Mouse (Mus musculus) intestine, embryonic 16.5 days (tissue): ENCODE results near the gene Fem1b. TPM values are rescaled to one million over a fixed set of nuclear protein-coding genes. Genes with fewer than 3 reads are reported as not detected.

Experiments used
- ATAC-seq: fragments of 200-750 bp; cut with Nextera tagmentation; 2 replicates; pipeline ENCODE4 v1.8.0; 2017; ENCODE audit warnings: moderate TSS enrichment, moderate library complexity
- H3K27ac ChIP-seq: fragments of 300-500 bp; sonication (generic); 2 replicates; pipeline ENCODE4 v1.5.1; 2014; ENCODE audit warnings: mild to moderate bottlenecking, low read length
- H3K27me3 ChIP-seq: fragments of 300-500 bp; sonication (generic); replicated peaks from 2 replicates; pipeline ENCODE4 v1.6.1; 2014; ENCODE audit warnings: low read length, control low read depth, mixed read lengths; ENCODE audit not compliant: control insufficient read depth, insufficient read depth
- H3K36me3 ChIP-seq: fragments of 300-500 bp; sonication (generic); 2 replicates; pipeline ENCODE4 v1.6.1; 2014; ENCODE audit warnings: low read length, control low read depth; ENCODE audit not compliant: control insufficient read depth, insufficient read depth
- H3K4me1 ChIP-seq: fragments of 300-500 bp; sonication (generic); 2 replicates; pipeline ENCODE4 v1.6.1; 2014; ENCODE audit warnings: low read length, control low read depth, mixed read lengths; ENCODE audit not compliant: control insufficient read depth, insufficient read depth
- H3K4me2 ChIP-seq: fragments of 300-500 bp; sonication (generic); 2 replicates; pipeline ENCODE4 v1.6.1; 2014; ENCODE audit warnings: low read depth, low read length, control low read depth
- H3K4me3 ChIP-seq: fragments of 300-500 bp; sonication (generic); 2 replicates; pipeline ENCODE4 v1.5.1; 2014; ENCODE audit warnings: mild to moderate bottlenecking, low read length
- H3K9ac ChIP-seq: fragments of 300-500 bp; sonication (generic); 2 replicates; pipeline ENCODE4 v1.6.1; 2014; ENCODE audit warnings: low read depth, low read length
- H3K9me3 ChIP-seq: fragments of 300-500 bp; sonication (generic); 2 replicates; pipeline ENCODE4 v1.6.1; 2016; ENCODE audit warnings: low read length, control low read depth; ENCODE audit not compliant: control insufficient read depth
- WGBS: fragments of 180-500 bp; shearing (Covaris S2); extraction: QIAGEN DNeasy Blood & Tissue Kit; methylation state at CpG from one replicate; pipeline ENCODE4 v1.1.7; 2014; 5-methylcytosine and 5-hydroxymethylcytosine counted together
- polyA plus RNA-seq: library from polyadenylated mRNA; unstranded; fragments of >200 nt; fragmentation: Nextera tagmentation; extraction: Ambion mirVana; gene quantifications from 2 replicates; pipeline ENCODE4 v1.2.1, GENCODE M21; 2015

Fem1b gene
- polyA plus RNA-seq, 1 experiment from 2014 or later, result 12.2 TPM

DNA sequence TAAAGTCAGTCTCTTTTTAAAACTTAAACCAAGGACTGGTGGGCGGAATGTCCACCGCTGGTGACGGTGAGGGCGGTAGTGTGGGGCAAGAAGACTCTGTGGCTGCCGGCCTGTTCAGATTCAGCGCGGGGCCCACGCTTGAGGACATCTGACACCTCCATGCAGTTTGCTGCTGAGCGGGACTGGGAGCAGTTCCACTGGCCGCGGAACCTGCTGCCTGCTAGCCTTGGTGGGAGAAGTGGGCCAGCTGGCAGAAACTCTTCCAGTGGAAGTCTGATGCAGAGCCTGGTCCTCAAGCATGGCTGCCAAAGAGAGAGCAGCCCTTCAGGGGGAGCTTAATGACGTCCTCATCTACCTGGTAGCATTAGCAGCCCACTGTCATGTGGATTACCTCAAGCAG lies 21.9 kb downstream of the Fem1b start:
- no peak for ATAC-seq
- no peaks in the 10 kb centered on the region for H3K36me3 ChIP-seq
- H3K4me1 ChIP-seq, result no peaks in the 10 kb centered on the region
- no peak overlapping the region for H3K27ac ChIP-seq
- 92% methylated on average over 12 of the region's 12 CpGs for WGBS
- H3K4me2 ChIP-seq, result no peak overlapping the region
- H3K9me3 ChIP-seq, result no peaks in the 10 kb centered on the region
- H3K27me3 ChIP-seq, result no peaks in the 10 kb centered on the region
- H3K9ac ChIP-seq, result no peak overlapping the region
- H3K4me3 ChIP-seq, result no peak overlapping the region

DNA sequence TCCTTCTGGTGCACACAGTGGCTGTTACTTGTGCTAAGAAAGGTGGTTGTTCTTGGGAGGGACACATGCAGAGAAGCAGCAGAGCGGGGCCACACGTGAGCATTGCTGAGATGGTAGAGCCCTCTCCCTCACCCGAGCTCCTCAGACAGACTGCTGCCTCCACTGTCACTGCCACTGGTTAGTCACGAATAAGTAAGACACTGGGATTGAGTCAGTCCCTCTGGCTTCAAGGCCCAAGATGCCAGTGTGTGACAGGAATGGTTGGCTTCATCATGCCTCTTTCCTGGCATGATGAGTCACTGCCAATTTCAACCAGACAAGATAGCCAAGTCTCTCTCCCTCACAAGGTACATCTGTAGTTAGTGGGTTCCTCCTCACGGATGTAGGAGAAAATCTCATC lies 25.0 kb downstream of the Fem1b start:
- WGBS, result 74% methylated on average over 5 of the region's 5 CpGs
- H3K4me1 ChIP-seq, result no peaks in the 10 kb centered on the region
- H3K27me3 ChIP-seq, result no peaks in the 10 kb centered on the region
- no peaks in the 10 kb centered on the region for H3K9me3 ChIP-seq
- no peak overlapping the region for H3K9ac ChIP-seq
- no peak overlapping the region for H3K4me2 ChIP-seq
- no peak overlapping the region for H3K4me3 ChIP-seq
- H3K27ac ChIP-seq, result no peak overlapping the region
- H3K36me3 ChIP-seq, result no peaks in the 10 kb centered on the region
- ATAC-seq, result no peak

DNA sequence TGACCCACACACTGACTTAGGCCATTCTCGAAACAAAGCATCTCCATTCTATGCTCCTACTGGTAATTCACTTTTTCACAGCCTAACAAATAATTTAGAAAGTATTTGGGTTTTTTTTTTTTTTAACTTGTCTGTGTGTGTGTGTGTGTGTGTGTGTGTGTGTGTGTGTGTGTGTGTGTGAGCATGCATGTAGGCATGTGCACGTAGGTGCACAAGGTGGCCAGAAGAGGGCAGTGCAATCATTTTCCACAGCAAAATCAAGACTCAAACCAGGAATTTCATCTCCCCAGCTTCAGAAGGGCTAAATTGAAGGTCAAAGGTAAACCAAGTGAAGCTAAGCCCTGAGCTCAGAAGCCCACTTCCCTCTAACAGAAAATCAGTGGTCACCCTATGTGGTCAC lies 27.5 kb downstream of the Fem1b start:
- H3K9ac ChIP-seq, result no peak overlapping the region
- no peak overlapping the region for H3K4me2 ChIP-seq
- WGBS, result 92% methylated on average over 2 of the region's 2 CpGs
- no peaks in the 10 kb centered on the region for H3K9me3 ChIP-seq
- no peak overlapping the region for H3K27ac ChIP-seq
- no peaks in the 10 kb centered on the region for H3K27me3 ChIP-seq
- H3K36me3 ChIP-seq, result no peaks in the 10 kb centered on the region
- H3K4me1 ChIP-seq, result no peaks in the 10 kb centered on the region
- no peak for ATAC-seq
- no peak overlapping the region for H3K4me3 ChIP-seq

DNA sequence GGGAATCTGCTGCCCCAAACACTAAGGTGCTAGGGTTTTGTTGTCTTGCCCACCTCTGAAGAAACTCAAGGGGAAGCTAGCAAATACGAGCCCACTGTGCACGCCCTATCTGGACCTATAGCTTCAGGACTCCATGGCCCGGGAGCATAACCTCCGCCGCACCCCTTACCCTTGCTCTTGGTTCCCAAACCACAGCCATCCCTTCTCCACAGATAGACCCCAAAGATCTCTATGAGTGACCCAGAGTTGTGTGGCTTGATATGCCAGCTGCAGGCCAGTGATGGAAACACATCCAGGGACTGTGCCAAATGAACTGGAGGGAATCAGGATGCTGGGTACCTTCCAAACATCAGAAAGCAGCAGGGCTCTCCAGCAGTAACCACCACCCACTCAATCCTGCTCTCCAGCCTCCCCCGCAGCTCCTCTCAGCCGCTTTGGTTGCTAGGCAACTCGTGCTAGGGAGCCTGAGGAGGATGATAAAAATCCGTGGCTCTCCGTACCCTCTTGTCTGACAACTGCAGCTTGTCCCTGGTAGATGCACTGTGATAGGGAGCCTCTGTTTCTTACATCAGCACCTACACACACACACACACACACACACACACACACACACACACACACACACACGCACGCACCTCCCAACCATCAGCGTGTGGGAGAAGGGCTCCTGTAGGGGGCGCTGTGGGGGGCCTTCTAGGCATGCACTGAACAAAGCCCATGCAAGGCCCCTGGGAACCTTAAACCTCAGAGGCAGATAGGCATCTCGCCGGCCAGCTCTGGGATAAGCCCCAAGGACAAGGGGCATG lies 28.6 kb downstream of the Fem1b start:
- H3K9me3 ChIP-seq, result no peaks in the 10 kb centered on the region
- 39% methylated on average over 16 of the region's 16 CpGs for WGBS
- no peak overlapping the region for H3K4me3 ChIP-seq
- H3K9ac ChIP-seq, result no peak overlapping the region
- H3K27ac ChIP-seq, result no peak overlapping the region
- H3K4me2 ChIP-seq, result no peak overlapping the region
- no peaks in the 10 kb centered on the region for H3K36me3 ChIP-seq
- 0 out of 2 replicates have a peak, but pooled peaks cover 3% of the 10 kb centered on the region for H3K4me1 ChIP-seq
- no peaks in the 10 kb centered on the region for H3K27me3 ChIP-seq
- ATAC-seq, result no peak

DNA sequence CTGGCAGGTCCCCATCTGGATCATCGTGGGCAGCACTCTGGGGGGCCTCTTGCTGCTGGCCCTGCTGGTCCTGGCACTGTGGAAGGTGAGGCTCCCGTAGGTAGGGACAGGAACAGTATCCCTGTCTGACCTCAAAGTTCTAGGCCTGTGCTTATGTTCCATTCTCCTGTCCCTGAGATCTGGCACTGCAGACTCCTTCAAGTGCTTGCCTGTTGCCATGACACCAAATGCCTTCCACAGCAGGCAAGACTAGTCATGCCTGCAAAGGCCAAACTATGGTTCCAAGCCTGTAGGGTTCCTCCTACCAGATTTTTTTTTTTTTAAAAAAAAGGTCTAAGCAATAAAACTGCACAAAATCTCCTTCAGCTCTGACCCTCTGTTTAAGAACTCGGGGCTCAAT lies 29.8 kb downstream of the Fem1b start:
- 0 out of 2 replicates have a peak, but pooled peaks cover 3% of the 10 kb centered on the region for H3K4me1 ChIP-seq
- no peak for ATAC-seq
- H3K36me3 ChIP-seq, result no peaks in the 10 kb centered on the region
- no peak overlapping the region for H3K9ac ChIP-seq
- H3K4me3 ChIP-seq, result no peak overlapping the region
- H3K4me2 ChIP-seq, result no peak overlapping the region
- no peak overlapping the region for H3K27ac ChIP-seq
- H3K9me3 ChIP-seq, result no peaks in the 10 kb centered on the region
- no peaks in the 10 kb centered on the region for H3K27me3 ChIP-seq
- 68% methylated on average over 3 of the region's 3 CpGs for WGBS

DNA sequence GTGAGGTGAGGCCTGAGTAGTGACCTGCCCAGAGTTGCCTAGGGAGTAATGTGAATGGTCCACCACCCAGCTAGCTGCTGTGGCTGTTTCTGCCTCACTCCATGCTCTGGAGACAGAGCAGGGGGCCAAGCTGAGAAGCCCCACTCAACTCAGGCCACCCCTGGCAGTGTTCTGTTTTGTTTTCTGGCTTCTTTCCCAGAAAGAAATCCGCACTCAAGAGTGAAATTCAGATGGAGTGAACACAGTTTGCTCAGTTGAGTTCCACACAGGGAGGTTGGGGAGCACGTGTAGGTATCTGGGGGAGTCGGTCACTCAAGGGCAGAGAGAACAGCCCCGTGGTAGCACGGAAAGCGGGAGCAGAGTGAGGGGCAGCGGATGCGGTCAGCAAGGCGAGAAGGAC lies 33.0 kb downstream of the Fem1b start:
- H3K27ac ChIP-seq, result no peak overlapping the region
- H3K9me3 ChIP-seq, result no peaks in the 10 kb centered on the region
- no peaks in the 10 kb centered on the region for H3K27me3 ChIP-seq
- H3K9ac ChIP-seq, result no peak overlapping the region
- 0 out of 2 replicates have a peak, but pooled peaks cover 3% of the 10 kb centered on the region for H3K4me1 ChIP-seq
- no peaks in the 10 kb centered on the region for H3K36me3 ChIP-seq
- no peak overlapping the region for H3K4me3 ChIP-seq
- ATAC-seq, result no peak
- H3K4me2 ChIP-seq, result no peak overlapping the region
- 74% methylated on average over 9 of the region's 9 CpGs for WGBS

DNA sequence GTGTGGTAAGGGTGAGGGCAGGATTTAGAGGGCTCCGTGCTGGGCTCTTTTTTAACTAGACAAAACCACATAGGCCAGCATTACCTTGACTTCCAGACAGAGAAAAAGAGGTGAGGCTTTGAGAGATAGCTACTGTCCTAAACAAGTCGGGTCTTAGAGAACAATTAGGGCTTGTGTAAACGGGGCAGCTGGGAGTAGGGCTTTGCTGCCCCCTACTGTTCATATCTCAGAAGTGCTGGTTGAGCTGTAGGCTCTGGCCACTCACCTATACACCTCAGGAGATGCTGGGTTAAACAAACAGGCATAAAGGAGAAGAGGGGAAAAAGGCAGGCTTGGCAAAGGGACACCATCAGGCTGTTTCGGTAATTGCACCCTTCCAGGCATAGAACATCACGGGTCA lies 34.3 kb downstream of the Fem1b start:
- 6% methylated on average over 5 of the region's 5 CpGs for WGBS
- no peaks in the 10 kb centered on the region for H3K36me3 ChIP-seq
- no peak overlapping the region for H3K4me2 ChIP-seq
- no peak overlapping the region for H3K27ac ChIP-seq
- peak; percentile 71 for ATAC-seq
- no peaks in the 10 kb centered on the region for H3K9me3 ChIP-seq
- no peak overlapping the region for H3K4me3 ChIP-seq
- no peaks in the 10 kb centered on the region for H3K27me3 ChIP-seq
- H3K4me1 ChIP-seq, result 0 out of 2 replicates have a peak, but pooled peaks cover 3% of the 10 kb centered on the region
- no peak overlapping the region for H3K9ac ChIP-seq

DNA sequence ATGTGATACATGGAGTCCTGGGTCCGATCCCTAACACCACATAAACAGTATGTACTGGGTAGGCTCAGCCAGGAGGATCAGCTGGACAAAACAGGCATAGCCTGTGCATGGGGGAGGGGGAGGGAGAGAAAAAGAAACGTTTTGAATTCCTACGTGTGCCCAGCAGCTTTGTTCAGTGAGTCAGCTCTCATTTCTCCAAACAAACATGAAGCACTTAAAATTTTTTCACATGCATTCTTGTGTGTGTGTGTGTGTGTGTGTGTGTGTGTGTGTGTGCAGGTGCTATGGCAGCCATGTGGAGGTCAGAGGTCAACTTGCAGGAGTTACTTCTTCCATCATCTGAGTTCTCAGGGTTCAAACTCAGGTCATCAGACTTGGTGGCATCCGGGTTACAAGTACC lies 36.3 kb downstream of the Fem1b start:
- Histone ChIP-seq H3K9ac (no peak overlapping the region), H3K27me3 (no peaks in the 10 kb centered on the region), H3K4me1 (0 out of 2 replicates have a peak, but pooled peaks cover 3% of the 10 kb centered on the region), H3K4me3 (no peak overlapping the region), H3K27ac (no peak overlapping the region), H3K36me3 (no peaks in the 10 kb centered on the region), H3K4me2 (no peak overlapping the region), H3K9me3 (no peaks in the 10 kb centered on the region)
- no peak for ATAC-seq
- 28% methylated on average over 4 of the region's 4 CpGs for WGBS

DNA sequence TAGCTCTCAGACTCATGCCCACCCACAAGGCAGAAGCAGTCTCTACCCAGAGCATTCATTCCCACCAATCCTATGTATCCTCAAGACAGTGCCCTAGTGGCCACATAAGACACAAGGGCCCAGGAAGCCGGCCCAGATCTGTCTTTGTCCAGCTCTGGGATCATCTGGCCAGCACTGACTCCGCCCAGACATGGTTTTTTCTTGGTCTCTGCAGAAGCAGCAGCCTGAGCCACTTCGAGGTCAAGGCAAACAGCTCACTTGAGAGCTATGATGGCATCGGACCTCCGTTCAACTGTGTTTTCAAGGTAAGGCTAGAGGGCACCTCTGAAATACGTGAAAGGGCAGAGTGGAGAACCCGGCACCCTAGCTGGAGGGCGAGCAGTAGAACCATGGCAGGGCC lies 39.0 kb downstream of the Fem1b start:
- WGBS, result 67% methylated on average over 8 of the region's 8 CpGs
- no peak overlapping the region for H3K4me2 ChIP-seq
- H3K4me3 ChIP-seq, result no peak overlapping the region
- H3K9me3 ChIP-seq, result no peaks in the 10 kb centered on the region
- no peak for ATAC-seq
- H3K27ac ChIP-seq, result no peak overlapping the region
- no peak overlapping the region for H3K9ac ChIP-seq
- H3K36me3 ChIP-seq, result no peaks in the 10 kb centered on the region
- no peaks in the 10 kb centered on the region for H3K4me1 ChIP-seq
- no peaks in the 10 kb centered on the region for H3K27me3 ChIP-seq

DNA sequence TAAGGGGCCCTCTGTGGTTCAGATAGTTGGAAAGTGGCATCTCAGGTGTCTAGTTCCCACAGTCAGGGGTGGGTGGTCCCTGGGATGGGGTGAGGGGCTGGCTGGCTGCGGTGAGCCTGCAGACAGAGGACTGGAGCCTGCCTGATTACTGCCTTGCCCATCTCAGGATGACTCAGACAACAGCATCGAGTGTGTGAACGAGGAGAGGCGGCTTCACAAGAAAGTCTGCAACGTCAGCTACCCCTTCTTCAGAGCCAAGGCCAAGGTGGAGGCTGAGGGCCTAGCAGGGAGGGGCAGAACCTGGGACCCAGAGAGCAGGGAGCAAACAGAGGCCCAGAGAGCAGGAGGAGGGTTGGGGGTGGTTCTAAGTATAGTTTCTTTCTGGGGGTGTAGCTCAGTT lies 43.4 kb downstream of the Fem1b start:
- no peak overlapping the region for H3K4me2 ChIP-seq
- H3K9me3 ChIP-seq, result no peaks in the 10 kb centered on the region
- H3K9ac ChIP-seq, result no peak overlapping the region
- no peaks in the 10 kb centered on the region for H3K4me1 ChIP-seq
- 78% methylated on average over 5 of the region's 5 CpGs for WGBS
- no peaks in the 10 kb centered on the region for H3K27me3 ChIP-seq
- no peak overlapping the region for H3K4me3 ChIP-seq
- no peak for ATAC-seq
- no peak overlapping the region for H3K27ac ChIP-seq
- no peaks in the 10 kb centered on the region for H3K36me3 ChIP-seq
